15 mouse cellular contexts compared by ENCODE assay signal in genomic region chr13:63968623-63969022, GRCm38 (mm10).
"Had no signal": no experiment of that assay in that cellular context is flagged by ENCODE, and none has a peak within 500 bp of the region (broad histone marks: within the 10 kb centered on the region; RNA-seq: fewer than 3 reads in every experiment).

No protein-coding gene starts in this region.

- H3K27ac ChIP-seq: kidney, embryonic 15.5 days; liver, embryonic 13.5 days; stomach, postnatal 0 days had no signal

- H3K4me2 ChIP-seq: kidney, embryonic 15.5 days; liver, embryonic 13.5 days; midbrain, embryonic 11.5 days had no signal

- DNase-seq: kidney, adult 8-10 months; kidney, postnatal 10 days; kidney, postnatal 36 days; layer of hippocampus, postnatal 36 days; left cerebral cortex, postnatal 4 days; liver, embryonic 13.5 days; lung, adult 2 months; lung, postnatal 14 days; lung, postnatal 4 days; midbrain, embryonic 14.5 days; thymus, adult 2 months; thymus, postnatal 14 days had no signal

- H3K4me1 ChIP-seq: kidney, embryonic 15.5 days; liver, embryonic 13.5 days had no signal

- H3K27me3 ChIP-seq: kidney, embryonic 15.5 days; liver, embryonic 13.5 days had no signal

- H3K9ac ChIP-seq: kidney, embryonic 15.5 days; liver, embryonic 13.5 days had no signal

- H3K4me3 ChIP-seq: kidney, embryonic 15.5 days; liver, embryonic 13.5 days had no signal

- H3K36me3 ChIP-seq: kidney, embryonic 15.5 days; liver, embryonic 13.5 days had no signal

- H3K9me3 ChIP-seq: kidney, embryonic 15.5 days; liver, embryonic 13.5 days had no signal
